Mouse (Mus musculus): ENCODE results near the gene Idh2.
"Not testable (repeated sequence)": the region's sequence is repeated elsewhere in the genome, so short reads cannot be mapped to it uniquely, and the experiment has no call there.

The Idh2 gene

DNA sequence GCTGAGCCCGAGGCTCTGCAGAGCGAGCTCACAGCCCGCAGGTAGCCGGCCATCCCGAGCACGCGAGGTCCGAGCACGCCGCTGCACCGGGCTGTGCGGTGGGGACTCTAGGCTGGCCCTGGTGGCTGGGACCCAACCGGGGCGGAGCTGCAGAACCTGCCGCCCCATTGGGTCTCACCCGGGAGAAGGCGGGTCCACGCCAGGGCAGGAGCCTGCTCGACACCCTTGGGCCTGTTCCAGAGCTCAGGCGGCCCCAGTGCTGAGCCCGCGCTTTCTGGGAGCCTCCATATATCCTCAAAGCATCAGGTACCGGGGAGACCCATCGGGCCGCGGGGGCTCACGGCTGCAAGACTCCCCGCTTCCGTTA, at the start of gene Idh2:
Idh2 (minus strand) TSS at position 169 of the 367 bp plus-strand sequence.
- DNase-seq (ENCODE audit: low spot score), result peak; percentile 94

DNA sequence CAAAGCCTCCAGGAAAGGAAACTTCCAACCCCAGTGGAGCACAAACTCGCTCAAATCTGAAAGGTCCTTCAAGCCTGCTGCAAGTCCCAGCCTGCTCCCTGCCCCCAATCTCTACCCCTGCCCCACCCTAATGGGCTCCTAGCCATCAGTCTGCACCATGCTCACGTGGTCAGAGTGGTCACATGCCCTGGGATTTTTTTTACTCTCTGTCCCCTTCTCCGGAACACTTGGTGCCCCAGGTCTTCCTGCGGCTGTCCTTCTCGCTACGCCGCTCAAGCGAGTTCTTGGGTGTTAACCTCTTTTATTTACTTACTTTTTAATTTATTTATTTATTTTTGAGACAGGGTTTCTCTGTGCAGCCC, 45.7 kb upstream of the Idh2 start:
- DNase-seq (ENCODE audit: low spot score), result peak; percentile 84

DNA sequence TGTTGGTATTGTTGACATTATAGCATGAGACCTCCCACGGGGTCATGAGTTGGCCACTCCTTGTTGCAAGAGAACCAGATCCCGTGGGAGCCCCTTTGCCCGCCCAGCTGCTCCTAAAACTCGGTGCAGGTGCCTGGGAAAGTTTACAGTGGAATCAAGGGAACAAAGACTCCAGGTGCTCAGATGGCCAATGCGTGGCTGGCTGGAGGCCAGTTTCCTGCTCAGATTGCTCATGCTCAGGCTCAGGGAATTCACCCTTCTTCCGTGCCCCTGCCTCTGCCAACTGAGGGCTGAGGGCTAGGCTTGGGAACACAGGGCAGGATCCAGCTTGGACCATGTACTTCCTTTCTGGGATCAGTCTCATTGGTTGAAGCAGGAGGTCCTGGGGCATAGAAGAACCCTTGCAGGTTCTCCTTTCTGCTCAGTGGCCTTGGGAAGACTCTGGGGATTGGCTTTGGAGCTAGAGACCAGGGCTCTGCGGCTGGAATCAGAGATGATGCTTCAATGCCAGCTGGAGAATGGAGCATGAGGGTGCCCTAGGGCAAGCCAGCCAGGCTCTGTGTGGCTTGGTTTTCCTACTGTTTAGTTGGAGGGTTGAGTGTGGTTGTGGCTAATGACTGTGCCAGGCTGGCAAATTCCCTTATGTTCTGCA, 45.2 kb upstream of the Idh2 start:
- peak; percentile 69 for DNase-seq (ENCODE audit: low spot score)

DNA sequence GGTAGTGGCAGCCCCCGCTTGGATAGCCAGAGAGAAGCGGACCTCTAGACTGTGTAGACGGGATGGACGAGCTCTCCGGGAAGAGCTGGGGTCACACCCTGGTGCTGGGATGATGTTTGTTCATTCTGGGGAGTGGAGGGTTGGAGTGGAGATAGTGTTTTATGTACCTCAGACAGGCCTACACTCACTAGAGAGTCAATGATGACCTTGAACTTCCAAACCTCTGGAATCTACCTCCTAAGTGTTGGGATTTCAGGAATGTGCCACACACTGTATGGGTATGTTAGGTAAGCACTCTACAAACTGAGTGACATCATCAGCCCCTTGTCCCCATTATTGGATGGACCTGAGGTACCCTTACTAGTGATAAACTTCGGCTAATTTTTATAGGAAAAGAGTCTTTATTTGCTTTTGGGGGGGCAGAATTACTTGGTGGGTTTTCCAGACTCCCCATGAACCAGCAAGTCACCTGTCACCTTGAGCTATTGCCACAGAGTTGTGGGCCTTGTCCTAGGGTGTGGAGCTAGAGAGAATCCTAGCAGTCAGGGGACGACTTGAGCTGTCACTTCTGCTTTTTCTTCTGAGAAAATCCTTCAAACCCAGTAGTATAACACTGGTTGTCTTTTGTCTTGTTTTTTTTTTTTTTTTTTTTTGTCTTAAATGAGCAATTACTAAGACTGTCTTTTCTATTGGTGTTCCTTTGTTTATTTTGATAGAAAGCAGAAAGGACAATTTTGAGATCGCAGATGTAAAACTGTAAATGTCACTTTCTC, 43.5 kb upstream of the Idh2 start:
- no peak for DNase-seq (ENCODE audit: low spot score)

DNA sequence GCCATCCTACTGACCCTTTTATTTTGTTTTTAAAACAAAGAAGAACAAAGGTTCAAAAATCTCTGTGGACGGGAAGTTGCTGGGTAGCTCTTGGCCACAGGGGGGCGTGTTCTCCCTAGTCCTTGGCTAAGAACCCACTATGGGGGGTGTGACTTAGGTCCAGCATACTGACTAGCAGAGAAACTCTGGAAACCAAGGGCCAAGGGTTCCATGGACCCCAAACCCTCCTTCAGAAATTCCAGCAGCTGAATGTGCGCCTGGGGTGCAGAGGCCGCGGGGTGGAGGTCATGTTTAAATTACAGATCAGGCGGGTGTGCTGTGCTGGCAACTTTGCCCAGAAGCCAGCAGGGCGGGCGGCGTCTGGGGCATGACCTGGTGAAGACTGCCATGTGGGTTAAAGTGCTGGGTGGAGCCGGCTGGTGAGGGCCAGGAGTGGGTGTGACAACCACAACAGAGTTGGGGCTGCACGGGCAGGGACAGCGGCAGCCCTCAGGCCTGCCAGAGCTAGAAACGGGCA, 41.6 kb upstream of the Idh2 start:
- peak; percentile 81 for DNase-seq (ENCODE audit: low spot score)

DNA sequence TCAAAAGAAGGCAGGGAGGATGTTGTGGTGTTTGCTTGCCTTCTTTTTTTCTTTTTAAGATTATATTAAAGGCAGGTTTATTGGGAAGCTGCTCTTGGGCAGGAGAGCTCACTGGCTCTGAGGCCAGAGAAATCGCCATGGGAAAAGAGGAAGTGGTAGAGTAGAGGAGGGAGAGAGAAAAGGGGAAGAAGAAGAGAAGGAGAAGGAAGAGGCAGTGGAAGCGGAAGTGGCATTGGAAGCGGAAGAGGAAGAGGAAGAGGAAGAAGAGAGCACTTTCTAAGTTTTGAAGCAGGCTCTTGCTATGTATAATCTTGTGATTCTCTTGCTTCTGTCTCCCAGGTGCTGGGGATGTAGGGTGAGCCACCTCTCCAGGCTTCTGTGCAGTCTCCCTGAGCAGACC, 39.5 kb upstream of the Idh2 start:
- DNase-seq (ENCODE audit: low spot score), result no peak

DNA sequence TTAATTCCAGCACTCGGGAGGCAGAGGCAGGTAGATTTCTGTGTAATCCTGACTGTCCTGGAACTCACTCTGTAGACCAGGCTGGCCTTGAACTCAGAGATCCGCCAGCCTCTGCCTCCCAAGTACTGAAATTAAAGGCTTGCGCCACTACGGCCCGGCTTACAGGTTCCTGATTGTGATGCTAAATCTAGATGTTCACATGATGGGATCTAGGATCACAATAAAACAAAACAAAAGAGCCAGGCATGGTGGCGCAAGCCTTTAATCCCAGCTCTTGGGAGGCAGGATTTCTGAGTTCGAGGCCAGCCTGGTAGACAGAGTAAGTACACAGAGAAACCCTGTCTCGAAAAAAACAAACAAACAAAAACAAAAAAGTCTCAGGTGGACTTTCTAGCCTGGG, 37.6 kb upstream of the Idh2 start:
- no peak for DNase-seq (ENCODE audit: low spot score)

DNA sequence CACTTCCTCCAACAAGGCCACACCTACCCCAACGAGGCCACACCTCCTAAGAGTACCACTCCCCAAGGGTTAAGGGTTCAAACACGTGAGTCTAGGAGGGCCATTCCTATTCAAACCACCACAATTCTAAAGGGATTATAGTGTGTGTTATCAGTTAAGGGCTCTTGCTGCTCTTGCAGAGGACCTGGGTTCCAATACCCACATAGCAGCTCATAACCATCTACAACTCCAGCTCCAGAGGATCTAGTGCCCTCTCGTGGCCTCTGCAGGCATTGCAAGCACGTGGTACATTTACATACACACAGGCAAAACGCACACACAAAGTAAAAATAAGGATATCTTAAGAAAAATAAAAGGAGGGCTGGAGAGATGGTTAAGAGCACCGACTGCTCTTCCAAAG, 37.0 kb upstream of the Idh2 start:
- no peak for DNase-seq (ENCODE audit: low spot score)

DNA sequence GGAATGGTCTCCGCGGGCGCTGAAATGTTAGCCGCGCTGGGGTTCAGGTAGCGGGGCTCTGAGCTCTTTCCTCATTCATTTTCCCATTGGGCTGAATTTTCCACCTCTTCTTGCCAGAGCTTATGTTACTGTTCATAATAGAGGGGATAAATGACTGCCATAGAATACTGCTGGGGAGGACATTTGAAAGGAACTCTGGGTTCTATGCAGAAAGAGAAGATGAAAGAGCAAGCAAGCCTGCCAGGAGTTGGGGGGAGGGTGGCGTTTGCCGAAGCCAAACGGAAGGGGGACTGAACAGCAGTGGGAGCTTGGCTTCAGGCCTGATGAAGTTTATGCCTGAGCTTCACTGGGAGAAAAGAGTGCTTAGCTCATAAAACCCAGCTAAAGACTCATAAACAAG, 34.2 kb upstream of the Idh2 start:
- peak; percentile 32 for DNase-seq (ENCODE audit: low spot score)

DNA sequence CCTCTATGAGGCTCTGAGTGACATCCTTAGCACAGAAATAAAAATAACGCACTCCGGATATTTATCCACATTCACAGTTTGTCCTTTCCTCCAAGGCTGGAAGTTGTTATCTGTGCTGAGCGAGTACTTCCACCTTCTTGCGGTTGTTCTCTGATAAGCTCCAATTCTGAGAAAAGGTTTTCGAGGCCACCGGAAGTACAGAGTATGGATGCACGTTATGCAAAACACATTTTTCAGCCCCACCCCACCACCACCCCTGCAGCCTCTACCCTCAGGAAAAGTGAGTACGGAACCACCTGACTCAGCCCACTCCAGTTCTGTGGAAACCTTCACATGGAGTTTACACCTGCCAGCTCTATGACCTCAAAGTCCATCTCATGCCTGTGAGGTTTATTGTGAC, 30.9 kb upstream of the Idh2 start:
- DNase-seq (ENCODE audit: low spot score), result no peak

DNA sequence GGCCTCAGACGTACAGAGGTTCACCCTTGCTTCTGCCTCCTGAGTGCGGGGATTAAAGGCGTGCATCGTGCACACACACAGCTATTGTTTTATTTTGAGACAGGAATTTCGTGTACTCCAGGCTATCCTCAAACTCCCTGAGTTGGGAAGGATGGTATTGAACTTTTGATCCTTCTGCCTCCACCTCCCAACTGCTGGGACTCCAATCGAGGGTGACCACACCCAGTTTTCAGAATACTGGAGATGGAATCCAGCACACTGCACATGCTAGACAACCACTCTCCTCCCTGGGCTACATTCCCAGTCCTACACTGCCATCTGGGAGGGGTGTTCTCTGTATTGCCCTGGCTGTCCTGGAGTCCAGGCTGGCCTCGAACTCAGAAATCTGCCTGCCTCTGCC, 29.5 kb upstream of the Idh2 start:
- no peak for DNase-seq (ENCODE audit: low spot score)

DNA sequence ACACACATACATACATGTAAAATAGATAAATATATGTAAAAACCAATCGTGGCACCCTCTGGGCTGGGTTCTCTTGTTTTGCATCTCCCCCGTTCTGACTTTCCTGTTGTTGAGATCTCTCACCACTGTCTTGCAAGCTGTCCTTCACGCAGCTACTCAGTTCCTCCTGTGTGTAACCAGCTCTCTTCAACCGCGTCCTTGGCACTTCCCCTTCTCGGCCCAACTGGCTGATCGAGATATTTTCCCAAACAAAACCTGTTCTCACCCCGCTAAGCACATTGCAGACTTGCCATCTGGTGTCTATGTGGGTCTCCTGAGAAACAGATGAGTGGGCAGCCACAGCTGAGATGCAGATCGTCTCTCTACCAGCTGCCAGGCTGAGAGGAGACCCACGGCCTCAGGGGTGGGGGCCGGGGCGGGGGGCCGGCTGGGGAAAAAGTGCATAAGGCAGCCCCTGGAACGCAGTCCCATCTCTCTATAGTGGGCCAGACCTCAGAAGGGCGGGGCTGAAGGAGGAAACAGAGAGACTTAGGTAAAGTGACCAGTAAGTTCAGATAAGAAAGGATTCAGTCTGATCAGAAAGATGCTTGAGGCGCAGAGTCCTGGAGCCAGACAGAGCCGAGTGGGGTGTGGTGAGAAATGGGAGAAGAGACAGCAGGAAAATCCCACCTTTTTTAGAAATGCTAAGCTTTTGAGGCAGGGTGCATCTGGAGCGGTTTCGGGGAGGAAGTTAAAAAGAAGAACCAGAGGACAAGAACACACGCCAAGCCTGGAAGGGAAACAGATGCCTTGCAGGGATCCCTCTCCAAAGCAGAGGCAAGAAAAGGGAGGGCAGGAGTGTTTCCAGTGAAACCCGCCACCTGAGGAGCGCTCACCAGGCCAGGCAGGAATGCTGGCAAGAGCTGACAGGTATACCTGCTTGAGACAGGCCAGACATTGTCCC, 28.4 kb upstream of the Idh2 start:
- peak; percentile 52 for DNase-seq (ENCODE audit: low spot score)

DNA sequence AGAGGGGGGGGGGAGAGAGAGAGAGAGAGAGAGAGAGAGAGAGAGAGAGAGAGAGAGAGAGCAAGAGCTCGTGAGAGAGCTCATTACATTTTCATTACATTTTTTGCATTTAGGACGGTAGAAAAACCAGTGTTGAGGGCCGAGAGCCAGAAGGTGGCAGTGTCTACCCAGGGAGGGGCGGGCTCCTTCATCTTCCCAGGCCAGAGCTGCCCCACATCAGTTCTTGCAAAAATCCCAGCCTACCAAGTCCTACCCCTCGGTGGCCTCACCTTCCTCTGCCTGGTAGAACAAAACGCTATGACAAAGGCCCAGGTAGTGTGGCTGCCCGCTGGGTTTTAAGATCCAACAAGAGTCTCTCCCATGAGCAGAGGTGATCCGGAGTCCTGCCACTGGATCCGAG, 25.6 kb upstream of the Idh2 start:
- DNase-seq (ENCODE audit: low spot score), result peak; percentile 79

DNA sequence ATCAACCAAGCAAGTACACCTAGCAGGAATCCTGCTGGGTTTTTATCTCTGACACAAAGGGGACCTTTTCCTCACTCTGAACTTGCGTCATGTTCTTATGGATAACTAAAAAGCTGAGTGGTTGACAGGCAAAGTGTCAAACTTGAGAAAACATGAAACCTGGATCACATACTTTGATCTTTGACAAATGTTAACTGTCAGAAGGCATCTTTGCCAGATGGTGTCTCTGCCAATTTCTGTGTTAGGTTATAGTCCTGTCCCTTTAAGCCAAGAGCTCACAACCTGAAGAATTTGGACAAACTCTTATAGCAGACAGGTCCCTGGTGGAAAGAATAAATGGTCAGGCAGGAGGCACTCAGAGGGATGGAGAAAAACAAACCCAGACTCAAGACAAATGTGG, 23.2 kb upstream of the Idh2 start:
- no peak for DNase-seq (ENCODE audit: low spot score)

DNA sequence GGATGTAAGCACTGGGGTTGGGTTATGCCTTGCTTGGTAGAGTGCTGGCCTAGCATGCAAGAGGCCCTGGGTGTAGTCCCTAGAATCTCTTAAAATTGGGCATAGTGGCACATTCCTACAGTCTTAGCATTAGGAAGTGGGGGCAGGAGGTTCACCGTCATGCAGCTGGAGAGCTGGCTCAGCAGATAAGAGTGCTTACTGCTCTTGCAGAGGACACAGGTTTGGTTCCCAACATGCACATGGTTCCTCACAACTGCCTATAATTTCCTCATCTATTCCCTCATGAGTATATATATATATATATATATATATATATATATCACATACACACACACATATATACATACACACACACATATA, 20.0 kb upstream of the Idh2 start:
- no peak for DNase-seq (ENCODE audit: low spot score)

DNA sequence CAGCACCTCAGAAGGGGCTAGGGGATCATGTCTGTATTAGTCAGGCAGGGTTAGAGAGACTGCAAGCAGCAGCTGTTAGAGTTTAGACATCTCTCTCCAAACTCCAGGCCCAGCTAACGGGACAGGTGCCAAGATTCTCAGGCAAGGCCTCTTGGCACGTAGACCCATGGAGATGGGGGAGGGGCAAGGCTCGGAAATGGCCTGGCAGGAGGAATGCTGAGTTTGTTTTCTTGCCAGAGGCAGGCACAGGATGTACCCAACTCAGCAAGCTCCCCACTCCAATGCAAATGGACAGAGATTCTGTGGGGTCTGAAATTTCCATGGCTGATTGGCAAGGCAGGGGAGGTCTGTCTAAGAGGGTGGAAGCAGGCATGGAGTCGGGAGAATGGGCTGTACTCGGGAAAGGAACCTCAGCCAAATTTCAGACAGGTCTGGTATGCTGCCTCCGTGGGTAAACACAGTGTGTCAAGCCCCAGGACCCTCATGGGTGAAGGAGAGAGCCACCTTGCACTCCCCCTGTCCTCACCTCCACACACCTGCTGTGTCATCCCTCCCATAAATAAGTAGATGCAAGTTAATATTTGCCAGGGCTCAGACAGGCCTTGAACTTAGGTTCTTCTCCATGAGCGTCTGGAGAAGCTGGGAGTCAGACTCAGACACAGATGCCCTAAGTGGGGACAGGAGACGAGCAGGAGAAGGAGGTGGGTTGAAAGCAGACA, 19.4 kb upstream of the Idh2 start:
- peak; percentile 84 for DNase-seq (ENCODE audit: low spot score)

DNA sequence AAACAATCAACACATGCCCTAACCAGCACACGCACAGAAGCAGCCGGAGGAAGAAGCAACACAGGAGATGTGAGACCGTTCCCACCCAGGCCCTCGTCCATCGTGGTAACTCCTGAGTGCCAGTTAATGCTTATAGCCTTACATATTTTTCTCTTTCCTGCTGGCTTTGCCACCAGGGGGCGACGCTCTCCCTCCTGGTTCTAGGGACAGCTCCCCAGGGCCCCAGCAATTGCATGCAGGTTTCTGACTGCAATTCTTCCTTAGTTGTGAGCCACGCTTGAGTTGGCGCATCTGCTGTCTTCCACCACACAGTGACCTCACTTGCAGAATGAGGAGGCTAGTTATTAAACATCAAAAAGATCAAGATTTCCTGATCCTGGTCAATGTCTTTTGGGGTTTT, 17.3 kb upstream of the Idh2 start:
- peak; percentile 61 for DNase-seq (ENCODE audit: low spot score)

DNA sequence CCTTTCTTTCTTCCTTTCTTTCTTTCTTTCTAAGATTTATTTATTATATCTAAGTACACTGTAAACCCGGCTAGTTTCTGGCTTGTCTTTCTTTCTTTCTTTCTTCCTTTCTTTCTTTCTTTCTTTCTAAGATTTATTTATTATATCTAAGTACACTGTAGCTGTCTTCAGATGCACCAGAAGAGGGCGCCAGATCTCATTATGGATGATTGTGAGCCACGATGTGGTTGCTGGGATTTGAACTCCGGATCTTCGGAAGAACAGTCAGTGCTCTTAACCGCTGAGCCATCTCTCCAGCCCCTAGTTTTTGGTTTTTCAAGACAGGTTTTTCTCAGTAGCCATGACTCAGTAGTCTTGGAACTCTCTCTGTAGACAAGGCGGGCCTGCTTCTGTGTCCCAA, 16.1 kb upstream of the Idh2 start:
- DNase-seq (ENCODE audit: low spot score), result not testable (repeated sequence)

DNA sequence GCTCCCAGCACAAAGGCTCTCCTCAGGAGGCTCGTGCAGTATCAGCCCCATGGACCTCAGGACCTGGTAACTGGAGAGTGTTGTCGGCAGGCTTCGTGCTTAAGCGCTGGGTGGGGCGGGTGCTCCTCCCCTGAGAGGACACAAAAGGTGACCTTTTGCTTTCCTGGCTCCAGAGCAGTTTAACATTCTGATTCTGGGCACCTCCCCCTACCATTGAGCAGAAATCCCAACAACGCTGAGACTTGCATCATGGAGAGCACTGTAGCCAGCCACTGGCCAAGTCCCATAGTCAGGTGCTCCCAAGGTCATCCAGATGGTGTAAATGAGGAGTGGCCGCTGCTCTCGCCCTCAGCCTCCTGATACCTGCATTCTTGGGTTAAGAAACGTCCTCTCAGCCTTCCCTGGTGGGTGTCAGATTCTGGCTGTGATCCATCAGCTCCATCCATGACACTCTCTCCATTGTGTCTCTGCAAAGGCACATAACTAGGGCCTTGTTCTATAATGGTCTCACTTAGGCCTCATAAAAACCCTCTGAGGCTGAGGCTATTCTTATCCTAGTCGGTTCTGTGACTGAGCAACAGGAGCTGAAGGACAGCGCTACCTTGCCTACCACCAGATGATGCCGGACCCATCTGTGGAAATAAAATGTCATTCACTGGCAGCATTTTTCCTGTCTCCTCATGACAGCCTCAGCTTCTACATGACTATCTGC, 15.3 kb upstream of the Idh2 start:
- DNase-seq (ENCODE audit: low spot score), result no peak

DNA sequence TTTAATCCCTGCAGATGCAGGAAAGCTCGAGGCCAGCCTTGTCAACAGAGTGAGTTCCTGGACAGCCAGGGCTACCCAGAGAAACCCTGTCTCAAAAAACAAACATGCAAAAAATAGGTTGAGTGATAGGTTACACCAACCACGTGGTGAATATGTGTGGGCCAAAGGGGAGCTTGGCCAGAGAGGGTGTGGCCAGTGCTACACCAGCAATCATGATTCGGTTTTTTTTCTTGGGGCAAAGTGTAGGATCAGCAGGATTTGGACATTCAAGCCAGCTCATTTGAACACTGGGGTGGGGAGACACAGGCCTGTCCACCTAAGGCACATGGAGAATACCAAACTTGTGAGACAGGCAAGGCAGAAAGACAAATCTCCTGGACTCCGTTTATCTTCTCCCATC, 14.1 kb upstream of the Idh2 start:
- no peak for DNase-seq (ENCODE audit: low spot score)

DNA sequence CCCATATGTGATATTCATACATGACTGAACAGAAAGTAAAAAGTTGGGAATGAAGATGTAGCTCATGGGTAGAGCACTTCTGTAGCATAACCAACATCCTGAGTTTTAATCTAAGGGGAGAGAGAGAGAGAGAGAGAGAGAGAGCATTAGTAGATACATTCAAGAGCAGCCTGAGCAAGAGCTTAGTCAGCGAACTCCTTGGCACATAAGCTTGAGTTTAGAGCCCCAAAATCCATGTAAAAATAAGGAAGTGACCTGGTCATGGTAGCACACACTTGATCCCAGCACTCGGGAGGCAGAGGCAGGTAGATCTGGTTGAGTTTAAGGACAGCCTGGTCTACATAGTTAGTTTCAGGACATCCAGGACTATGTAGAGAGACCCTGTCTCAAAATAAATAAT, 8.5 kb upstream of the Idh2 start:
- DNase-seq (ENCODE audit: low spot score), result no peak
